Mouse (Mus musculus) granulocyte monocyte progenitor cell, adult 5-6 weeks (primary cell): ENCODE measurements around the gene Clca1. TPM values are rescaled to one million over a fixed set of nuclear protein-coding genes. Genes with fewer than 3 reads are reported as not detected.
A peak's percentile ranks its signal among the peaks of the same experiment; 100 is the strongest.
"Not testable (repeated sequence)": the region's sequence is repeated elsewhere in the genome, so short reads cannot be mapped to it uniquely, and the experiment has no call there.

ENCODE experiments used
- ATAC-seq: replicated peaks from 2 replicates; pipeline ENCODE4 v1.8.0; 2016; ENCODE audit warnings: mild to moderate bottlenecking, moderate TSS enrichment, inconsistent platforms; ENCODE audit not compliant: poor library complexity, severe bottlenecking
- total RNA-seq, 2 experiments: library from RNA; stranded (forward) in 1 of 2; stranded (reverse) in 1 of 2; fragments of 200-712, 200-1000 nt in 1 of 2; fragments of >200 nt in 1 of 2; fragmentation: Nextera tagmentation in 1 of 2; gene quantifications; 2 replicates each; pipeline ENCODE4 v1.2.3; 2014 to 2017

Clca1 gene
- total RNA-seq (2014; fragmentation: Nextera tagmentation) = not detected in 2 replicates
- not detected in 2 replicates for total RNA-seq (2017)

DNA sequence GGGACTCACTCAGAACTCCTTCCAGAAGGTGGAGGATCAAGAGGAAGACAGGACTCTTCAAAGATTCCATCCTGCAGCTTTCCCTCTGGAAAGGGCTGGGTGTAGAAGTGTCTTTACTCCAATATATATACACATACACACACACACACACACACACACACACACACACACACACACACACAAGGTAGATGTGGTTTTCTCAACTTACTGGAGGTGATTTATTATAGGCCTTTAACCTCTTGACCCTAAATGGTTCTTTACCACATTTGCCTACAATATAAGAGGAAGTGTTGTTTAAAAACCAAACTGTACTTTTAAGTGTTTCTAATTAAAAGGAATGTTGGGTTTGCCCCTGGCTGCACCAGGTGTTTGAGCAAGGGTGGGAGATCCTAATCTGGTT lies at the start of gene Clca1:
Gene Clca1, minus strand, starts transcription at position 101 of the 400 bp plus-strand sequence.
- ATAC-seq = no peak

GRCm38 (mm10) chr3:145080904-145081303 lies 48.3 kb upstream of the Clca1 start:
- no peak for ATAC-seq

GRCm38 (mm10) chr3:145078405-145078804 lies 45.8 kb upstream of the Clca1 start:
- ATAC-seq = no peak

- no peak for ATAC-seq
Observed at GRCm38 (mm10) chr3:145072339-145072738, 39.8 kb upstream of the Clca1 start.

DNA sequence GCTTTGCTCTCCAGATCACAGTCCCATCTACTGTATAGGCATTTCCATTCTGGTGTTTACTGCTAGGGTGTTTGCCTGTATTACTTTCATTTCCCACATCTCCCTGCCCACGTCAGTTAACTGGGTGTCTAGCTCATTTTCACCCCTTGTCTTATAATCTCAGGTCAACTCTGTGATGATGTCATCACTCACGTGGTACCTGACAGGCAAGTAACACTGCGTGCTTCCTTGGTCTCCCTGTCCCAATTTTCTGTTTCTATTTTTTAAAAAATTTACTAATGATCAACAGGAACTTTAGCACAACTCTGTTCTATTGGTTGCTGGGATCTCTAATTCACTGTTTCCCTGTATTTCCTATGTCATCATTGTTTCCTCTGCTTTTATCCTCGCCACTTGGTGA lies 36.4 kb upstream of the Clca1 start:
- no peak for ATAC-seq

GRCm38 (mm10) chr3:145055138-145055537 lies 22.6 kb upstream of the Clca1 start:
- not testable (repeated sequence) for ATAC-seq

DNA sequence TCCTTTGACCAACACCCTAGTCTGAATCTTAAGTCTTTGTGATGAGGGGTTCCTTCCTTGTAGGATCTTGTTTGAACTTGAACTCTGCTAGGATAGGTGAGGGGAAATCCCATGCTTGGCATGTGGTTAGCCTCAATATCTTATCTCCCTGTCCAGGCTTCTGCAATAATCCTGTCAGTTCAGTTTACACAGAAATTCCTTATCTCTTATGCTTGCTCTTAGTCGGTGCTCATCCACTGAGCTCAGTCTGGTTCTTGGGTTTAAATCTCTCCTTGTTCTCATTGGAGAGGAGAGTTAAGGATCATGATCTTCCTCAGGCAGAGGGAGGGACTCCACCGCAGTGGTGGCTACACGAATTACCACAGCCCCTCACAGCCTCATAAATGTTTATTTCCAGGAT lies 17.2 kb upstream of the Clca1 start:
- peak; percentile 78 for ATAC-seq

DNA sequence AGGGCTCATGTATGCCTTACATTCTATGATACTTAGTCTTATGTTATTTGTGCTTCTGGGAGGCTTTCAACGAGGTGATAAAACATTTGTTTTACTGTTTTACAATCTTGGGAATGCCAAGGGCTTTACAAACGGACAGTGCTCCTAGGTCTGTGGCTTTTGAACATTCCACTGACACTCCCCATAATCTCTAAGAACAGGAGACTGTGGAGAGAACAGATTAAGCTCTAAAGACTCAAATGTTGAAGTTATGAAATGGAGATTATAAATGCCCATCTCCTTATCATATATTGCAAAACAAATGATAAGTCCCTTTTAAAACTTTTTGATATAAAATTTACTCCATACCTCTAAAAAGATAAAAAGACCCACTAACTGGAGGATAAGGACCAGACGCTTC lies 6.2 kb upstream of the Clca1 start:
- no peak for ATAC-seq

- no peak for ATAC-seq
Observed at GRCm38 (mm10) chr3:145028036-145028435, 4.5 kb downstream of the Clca1 start.

GRCm38 (mm10) chr3:145026750-145027149 lies 5.8 kb downstream of the Clca1 start:
- peak; percentile 87 for ATAC-seq

- ATAC-seq = no peak
Observed at GRCm38 (mm10) chr3:145017807-145018206, 14.8 kb downstream of the Clca1 start.

DNA sequence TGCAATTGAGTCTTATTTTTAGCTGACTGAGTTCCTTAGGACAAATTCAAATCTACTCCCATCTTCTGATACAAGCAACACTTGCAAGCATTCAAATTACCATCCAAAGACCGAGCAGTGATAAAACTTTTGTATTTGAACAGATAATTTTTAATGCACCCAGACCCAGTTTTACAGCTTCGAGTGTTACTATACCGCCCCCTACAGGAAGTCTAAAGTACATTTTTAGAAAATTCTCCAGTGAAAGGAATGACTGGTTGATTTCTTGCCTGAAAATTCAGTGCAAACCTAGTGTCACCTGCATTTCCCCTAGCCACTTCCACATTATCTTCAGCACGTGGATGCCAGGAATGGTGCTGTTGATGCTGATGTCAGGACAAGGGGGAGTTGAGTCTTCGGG lies 28.2 kb downstream of the Clca1 start:
- ATAC-seq = no peak

DNA sequence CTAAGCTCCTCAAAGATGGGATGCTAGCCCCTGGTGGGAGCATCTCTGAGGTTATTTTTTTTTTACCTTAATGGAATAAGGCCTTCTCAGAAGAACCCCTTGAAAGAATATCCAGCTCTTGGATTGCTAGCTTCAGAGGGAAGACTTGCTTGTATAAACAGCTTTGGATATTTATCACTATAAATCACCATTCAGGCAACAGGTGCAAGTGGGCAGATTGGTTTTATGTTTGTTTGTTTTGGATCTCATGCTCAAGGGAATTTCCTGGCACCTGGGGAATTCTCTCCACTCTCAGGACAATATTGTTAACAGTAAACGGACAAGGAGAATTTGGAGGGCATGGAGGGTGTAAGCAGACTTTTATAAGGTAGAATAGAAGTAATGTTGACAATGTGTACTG lies 31.7 kb downstream of the Clca1 start:
- ATAC-seq = no peak

DNA sequence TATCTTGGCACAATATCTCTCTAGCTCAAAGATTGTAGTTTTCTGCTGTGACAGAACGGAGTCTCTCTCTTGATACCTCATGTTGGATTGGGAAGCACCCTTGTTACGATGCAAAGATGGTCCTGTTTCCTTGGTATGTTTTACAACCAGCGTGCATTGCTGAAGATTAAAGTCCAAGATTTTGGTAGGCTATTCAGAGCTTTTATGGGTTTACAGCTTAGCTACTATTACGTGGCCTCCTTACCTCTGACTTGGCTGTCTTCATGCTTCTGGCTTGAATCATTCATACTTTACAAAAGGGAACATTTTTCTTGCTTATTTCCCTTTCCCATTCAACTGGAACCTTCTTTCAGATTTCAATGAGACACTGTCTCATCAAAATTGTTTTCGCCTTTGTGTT lies 39.5 kb downstream of the Clca1 start:
- ATAC-seq = no peak

- no peak for ATAC-seq
Observed at GRCm38 (mm10) chr3:144992618-144993017, 40.0 kb downstream of the Clca1 start.

- no peak for ATAC-seq
Observed at GRCm38 (mm10) chr3:144985890-144986289, 46.7 kb downstream of the Clca1 start.

DNA sequence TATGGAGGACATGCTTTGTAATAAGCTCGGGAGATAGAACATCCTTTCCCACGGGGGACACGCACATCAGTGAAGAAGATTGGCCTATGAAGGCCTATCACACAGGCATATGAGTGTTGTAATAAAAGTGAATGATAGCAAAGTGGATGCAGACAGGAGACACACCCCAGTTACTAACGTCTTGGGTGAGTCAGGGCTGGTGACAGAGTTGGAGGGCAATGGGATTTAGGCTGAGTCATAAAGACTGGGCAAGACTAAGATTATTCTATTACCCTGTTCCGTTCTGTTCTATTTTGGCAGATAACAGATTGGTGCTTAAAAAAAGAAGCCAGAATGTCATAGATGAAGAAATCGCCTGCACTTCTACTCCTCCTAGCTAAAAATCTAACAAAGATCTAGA lies 52.0 kb downstream of the Clca1 start:
- no peak for ATAC-seq

- no peak for ATAC-seq
Observed at GRCm38 (mm10) chr3:144977631-144978030, 54.9 kb downstream of the Clca1 start.

DNA sequence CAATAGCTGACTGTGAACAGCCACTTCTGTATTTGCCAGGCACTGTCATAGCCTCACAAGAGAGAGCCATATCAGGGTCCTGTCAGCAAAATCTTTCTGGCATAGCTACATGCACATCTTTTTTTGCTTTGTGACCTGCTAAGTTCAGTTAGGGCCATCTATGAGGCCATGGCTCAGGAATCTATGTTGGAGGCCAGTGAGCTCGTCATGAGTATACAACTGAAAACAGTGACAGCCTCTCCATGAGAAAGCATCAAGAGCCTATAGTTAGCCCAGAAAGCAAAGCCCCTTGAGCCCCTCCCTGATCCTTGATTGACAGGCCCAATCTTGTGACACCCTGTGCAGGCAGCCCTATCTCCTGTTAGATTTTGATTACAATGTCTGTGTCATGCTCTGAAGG lies 56.5 kb downstream of the Clca1 start:
- ATAC-seq = no peak

DNA sequence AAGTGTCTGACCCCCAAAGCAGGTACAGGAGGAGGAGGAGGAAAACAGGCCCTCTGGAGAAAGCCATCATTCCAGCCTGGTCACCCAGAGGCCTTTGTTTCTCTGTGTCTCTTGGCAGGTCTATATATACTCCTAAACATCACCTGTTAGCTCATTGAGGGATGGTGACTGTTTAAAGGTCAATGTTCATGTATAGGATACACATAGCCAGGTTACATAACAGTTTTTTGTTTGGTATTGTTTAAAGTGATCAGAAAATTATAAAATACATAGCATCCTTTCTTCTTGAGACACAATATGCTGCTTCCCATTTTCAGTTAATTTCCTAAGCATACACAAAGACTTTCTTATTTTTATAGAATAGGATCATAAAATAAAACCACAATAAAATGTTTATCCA lies 57.6 kb downstream of the Clca1 start, which contains the start of gene Clca4a:
Gene Clca4a, minus strand, starts transcription at position 101 of the 400 bp plus-strand sequence.
- ATAC-seq = no peak

DNA sequence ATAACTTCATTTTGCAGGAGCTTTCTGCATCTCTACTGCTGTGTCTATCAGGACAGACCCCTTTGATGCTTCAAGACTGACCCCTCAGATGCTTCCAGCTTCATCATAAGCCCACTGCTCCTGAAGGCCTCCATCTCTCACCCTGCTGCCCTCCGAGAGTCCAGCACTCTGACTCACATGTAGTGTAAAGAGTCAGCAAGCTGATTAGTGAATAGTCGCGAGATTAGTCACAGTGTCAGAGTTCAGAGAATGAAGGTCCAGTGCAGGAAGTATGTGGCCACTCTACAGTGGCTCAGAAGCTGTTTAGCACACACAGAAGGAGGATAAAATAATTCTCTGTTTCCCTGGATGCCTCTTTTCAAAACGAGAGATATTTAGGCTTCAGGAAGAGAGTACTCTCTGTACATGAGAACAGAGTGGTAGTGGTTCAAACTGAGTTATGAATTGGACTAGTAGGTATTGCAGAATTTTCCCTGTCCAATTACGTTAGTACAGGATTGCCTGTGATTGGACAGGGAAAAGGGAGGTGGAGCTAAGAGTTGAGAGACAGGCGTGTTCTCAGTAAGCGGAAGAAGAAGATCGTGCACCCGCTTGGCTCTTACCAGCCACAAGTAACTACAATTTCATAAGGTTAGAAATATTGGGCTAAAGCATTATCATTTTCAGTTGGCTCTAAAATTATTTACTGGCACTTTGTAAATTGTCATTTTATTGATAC lies 60.9 kb downstream of the Clca1 start:
- ATAC-seq = no peak

- no peak for ATAC-seq
Observed at GRCm38 (mm10) chr3:144969755-144970154, 62.8 kb downstream of the Clca1 start.
